Mouse (Mus musculus): Measurements from ENCODE around the gene Stard5.
A peak's percentile ranks its signal among the peaks of the same experiment; 100 is the strongest.

Gene Stard5

DNA sequence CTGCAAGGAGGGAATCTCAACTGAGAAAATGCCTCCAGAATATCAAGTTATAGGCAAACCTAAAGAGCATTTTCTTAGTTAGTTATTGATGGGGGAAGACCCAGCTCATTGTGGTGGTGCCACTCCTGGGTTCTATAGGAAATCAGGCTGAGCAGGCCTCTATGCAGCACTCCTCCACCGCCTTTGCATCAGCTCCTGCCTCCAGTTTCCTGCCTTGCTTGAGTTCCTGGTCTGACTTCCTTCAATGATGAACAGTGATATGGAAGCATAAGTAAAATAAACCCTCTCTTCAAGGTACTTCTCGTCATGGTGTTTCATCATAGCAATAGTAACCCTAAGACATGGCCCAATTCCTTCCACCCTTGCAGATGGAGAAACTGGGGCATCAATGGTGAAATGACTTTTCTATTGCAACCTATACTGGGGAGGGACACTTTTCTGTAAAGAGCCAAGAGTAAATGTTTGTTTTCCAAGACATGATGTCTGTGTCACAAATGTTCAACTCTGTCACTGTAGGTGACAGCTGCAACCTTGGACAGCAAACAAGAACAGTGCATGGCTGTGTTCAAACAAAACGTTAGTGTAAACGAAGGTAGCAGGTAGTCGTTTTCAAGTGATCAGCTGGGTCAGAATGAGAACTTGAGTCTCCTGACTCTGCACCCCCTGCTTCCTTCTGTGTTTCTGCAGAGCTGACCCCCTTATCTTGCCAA is 36.3 kb downstream of the Stard5 start:
- DNase-seq, result no peak

GRCm38 (mm10) chr7:83668724-83669123 is 37.0 kb downstream of the Stard5 start:
- peak; percentile 61 to 63 for DNase-seq

DNA sequence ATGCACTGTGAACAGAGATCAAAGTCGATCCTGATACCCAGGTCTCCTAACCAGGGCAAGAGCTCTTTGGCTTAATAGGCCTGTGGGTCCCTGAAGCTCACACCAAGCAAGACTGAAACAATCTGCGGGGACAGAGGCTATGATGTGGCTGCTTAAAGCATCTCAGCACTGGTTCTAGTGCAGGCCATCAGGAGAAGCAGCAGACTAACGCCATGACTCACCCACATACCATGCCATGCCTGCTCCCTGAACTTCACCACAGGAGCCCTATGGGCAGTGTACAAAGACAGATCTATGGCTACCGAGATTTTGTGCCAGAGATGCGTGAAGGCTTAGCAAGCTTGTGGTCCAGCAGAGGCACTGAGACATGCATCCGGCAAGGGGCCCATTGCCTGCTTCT is 39.8 kb downstream of the Stard5 start:
- no peak for DNase-seq

DNA sequence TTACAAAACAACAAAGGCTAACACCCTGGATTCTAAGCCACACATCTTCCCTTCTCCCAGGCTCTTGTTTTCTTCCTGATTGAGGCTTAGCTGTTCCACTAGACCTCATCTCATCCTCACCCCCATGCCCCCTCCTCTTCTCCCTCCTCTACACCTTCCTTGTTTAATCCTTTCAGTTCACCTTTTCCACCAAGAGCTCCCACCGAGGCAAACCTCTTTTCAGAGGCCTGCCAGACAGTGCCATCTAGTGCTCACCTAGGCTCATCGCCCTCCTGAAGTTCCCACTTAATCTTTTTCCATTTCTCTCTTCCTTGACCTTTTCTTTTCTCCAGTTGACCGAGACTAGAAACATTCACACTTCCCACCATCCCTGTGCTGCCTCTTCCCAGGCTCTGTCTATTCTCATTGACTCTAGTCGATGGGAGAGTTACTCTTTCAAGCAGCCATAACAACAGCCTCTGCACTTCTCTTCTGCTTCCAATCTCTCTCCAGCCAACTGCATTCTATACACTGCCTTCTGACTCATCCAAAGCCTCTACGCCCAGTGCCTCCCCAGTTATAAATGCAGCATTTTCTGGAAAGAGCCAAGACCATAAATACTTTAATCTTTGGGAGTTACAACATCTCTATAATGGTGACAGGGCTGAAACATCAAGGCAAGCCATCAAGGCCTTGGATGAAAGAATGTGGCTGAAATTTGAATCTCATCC is 43.9 kb downstream of the Stard5 start:
- DNase-seq, result no peak

DNA sequence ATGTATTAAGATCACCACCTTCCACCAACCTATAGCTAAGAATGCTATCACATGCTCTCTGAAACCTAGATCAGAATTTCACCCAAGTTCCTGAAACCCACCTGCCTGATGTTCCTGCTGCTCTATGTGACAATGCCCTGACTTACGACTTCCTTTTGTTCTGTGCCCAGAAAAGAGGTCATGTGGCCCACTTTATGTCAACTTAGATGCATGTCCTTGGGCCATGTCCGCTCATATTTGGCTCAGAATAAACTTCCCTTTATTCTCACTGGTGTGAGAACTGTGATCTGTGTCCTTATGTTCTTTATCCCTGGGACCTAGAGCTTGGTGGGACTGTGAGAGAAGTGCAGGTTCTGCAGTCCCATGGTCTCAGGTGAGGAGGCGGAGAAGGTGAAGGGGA is 45.5 kb downstream of the Stard5 start:
- no peak for DNase-seq

DNA sequence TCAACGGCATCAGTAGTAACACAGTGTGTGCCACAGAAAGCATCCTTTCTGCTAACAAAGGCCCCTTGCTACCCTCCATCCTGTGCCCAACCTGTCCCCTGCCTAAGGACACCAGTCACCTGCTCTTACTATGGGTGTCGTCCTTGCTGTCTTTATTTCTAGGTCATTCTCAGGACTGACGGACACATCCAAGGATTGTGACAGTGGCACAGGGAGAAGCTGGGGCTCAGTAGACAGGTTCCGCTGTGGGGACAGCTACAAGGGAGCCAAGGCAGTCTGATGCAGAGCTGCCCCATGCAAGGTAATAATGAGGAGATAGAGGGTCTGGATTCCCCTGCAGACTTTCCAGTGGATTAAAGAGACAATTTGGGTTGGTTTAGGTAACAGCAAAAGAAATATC is 46.7 kb downstream of the Stard5 start:
- no peak for DNase-seq

- no peak for DNase-seq
Measured at GRCm38 (mm10) chr7:83682640-83683274, 51.0 kb downstream of the Stard5 start.

GRCm38 (mm10) chr7:83695449-83696212 is 63.9 kb downstream of the Stard5 start:
- DNase-seq, result peak; percentile 47 to 48

DNA sequence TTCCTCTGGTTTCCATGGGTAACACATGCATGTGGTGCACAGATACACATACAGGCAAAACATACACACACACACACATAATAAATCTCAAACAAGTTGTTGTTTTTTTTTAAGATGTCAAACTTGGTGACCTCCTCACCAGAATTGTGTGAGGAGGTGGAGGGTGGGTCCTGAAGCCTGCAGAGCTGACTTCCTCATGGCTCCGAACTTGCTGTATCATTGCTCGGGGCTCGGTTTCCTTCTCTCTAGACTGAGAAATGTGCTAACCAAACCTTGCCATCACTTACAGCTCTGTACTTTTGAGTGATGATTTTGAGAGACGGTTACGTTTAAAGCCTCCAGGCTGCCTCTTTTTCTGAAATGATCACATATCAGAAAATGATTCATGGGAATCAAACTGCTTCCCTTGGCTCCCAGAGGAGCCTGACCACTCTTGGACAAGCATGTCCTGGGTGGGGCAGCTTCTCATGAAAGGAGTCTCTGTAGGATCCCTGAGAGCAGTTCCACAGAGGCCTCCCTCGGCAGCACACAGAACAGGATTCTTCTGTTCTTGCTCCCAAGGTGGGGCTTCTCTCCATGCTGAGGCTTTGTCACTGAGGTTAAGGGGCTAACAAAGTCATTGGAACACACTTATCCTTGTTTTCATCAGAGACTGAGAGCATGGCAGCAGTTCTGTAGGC is 67.4 kb downstream of the Stard5 start:
- no peak for DNase-seq
